Mouse (Mus musculus) megakaryocyte, adult 5-6 weeks (primary cell): ENCODE measurements around the gene Hba-a1. TPM values are rescaled to one million over a fixed set of nuclear protein-coding genes. Genes with fewer than 3 reads are reported as not detected.

ENCODE experiments used
- total RNA-seq, 2 experiments: library from RNA; stranded (forward) in 1 of 2; stranded (reverse) in 1 of 2; fragments of 153-499, 151-499 nt in 1 of 2; fragments of 221-1000, 200-1000 nt in 1 of 2; gene quantifications; 2 replicates each; pipeline versions ENCODE4 v1.2.3 to v1.2.4; 2015 to 2017

The Hba-a1 gene
- total RNA-seq, 2 experiments from 2014 or later = 18.7 to 53.9 TPM

Other genes starting within 250 kb of the Hba-a1 start
- not detected in 2 replicates for gene Il9r, start 83.2 kb upstream of the Hba-a1 start, total RNA-seq (2015)
- gene Il9r, start 83.2 kb upstream of the Hba-a1 start, total RNA-seq (2017) = not detected in 2 replicates
- gene Snrnp25, start 78.1 kb upstream of the Hba-a1 start, total RNA-seq (2015) = 38.9 and 42.8 TPM in 2 replicates
- gene Snrnp25, start 78.1 kb upstream of the Hba-a1 start, total RNA-seq (2017) = 32.5 and 47.7 TPM in 2 replicates
- not detected in 2 replicates for gene Rhbdf1, start 61.2 kb upstream of the Hba-a1 start, total RNA-seq (2015)
- gene Rhbdf1, start 61.2 kb upstream of the Hba-a1 start, total RNA-seq (2017) = not detected in 2 replicates
- 9.8 and 12.1 TPM in 2 replicates for gene Mpg, start 57.0 kb upstream of the Hba-a1 start, total RNA-seq (2015)
- gene Mpg, start 57.0 kb upstream of the Hba-a1 start, total RNA-seq (2017) = 6.8 and 9.9 TPM in 2 replicates
- gene Nprl3, start 15.8 kb upstream of the Hba-a1 start, total RNA-seq (2015) = 6.6 and 10.7 TPM in 2 replicates
- gene Nprl3, start 15.8 kb upstream of the Hba-a1 start, total RNA-seq (2017) = 9.5 and 11.9 TPM in 2 replicates
- not detected in 2 replicates for gene Hba-x, start 7.1 kb upstream of the Hba-a1 start, total RNA-seq (2015)
- gene Hba-x, start 7.1 kb upstream of the Hba-a1 start, total RNA-seq (2017) = not detected in 2 replicates
- 1.1 TPM in 1 of 2 replicates, not detected in the other for gene Hbq1b, start 3.5 kb downstream of the Hba-a1 start, total RNA-seq (2015)
- not detected in 2 replicates for gene Hbq1b, start 3.5 kb downstream of the Hba-a1 start, total RNA-seq (2017)
- 72.7 and 158 TPM in 2 replicates for gene Hba-a2, start 13.0 kb downstream of the Hba-a1 start, total RNA-seq (2015)
- gene Hba-a2, start 13.0 kb downstream of the Hba-a1 start, total RNA-seq (2017) = 99.3 and 270 TPM in 2 replicates
- gene Hbq1a, start 16.6 kb downstream of the Hba-a1 start, total RNA-seq (2015) = not detected in 2 replicates
- gene Hbq1a, start 16.6 kb downstream of the Hba-a1 start, total RNA-seq (2017) = not detected in 2 replicates
- 5.3 and 7.0 TPM in 2 replicates for gene Sh3pxd2b, start 64.3 kb downstream of the Hba-a1 start, total RNA-seq (2015)
- gene Sh3pxd2b, start 64.3 kb downstream of the Hba-a1 start, total RNA-seq (2017) = 2.4 and 2.9 TPM in 2 replicates
- 2.3 and 3.4 TPM in 2 replicates for gene Ubtd2, start 171.9 kb downstream of the Hba-a1 start, total RNA-seq (2015)
- gene Ubtd2, start 171.9 kb downstream of the Hba-a1 start, total RNA-seq (2017) = 0.24 and 1.8 TPM in 2 replicates
- 0.20 and 2.2 TPM in 2 replicates for gene Efcab9, start 248.6 kb downstream of the Hba-a1 start, total RNA-seq (2015)
- gene Efcab9, start 248.6 kb downstream of the Hba-a1 start, total RNA-seq (2017) = 1.6 and 2.0 TPM in 2 replicates
- gene Stk10, start 249.8 kb downstream of the Hba-a1 start, total RNA-seq (2015) = 88.8 and 98.5 TPM in 2 replicates
- gene Stk10, start 249.8 kb downstream of the Hba-a1 start, total RNA-seq (2017) = 115 and 125 TPM in 2 replicates